Mouse (Mus musculus) embryo, embryonic 10.5 days (tissue): ENCODE measurements around the gene Usp51.
"Not testable (repeated sequence)": the region's sequence is repeated elsewhere in the genome, so short reads cannot be mapped to it uniquely, and the experiment has no call there.

Source experiments
- DNase-seq: peaks from one replicate; pipeline ENCODE4 v3.0.0-alpha.2; 2015; ENCODE audit warnings: low spot score

Usp51 gene

DNA sequence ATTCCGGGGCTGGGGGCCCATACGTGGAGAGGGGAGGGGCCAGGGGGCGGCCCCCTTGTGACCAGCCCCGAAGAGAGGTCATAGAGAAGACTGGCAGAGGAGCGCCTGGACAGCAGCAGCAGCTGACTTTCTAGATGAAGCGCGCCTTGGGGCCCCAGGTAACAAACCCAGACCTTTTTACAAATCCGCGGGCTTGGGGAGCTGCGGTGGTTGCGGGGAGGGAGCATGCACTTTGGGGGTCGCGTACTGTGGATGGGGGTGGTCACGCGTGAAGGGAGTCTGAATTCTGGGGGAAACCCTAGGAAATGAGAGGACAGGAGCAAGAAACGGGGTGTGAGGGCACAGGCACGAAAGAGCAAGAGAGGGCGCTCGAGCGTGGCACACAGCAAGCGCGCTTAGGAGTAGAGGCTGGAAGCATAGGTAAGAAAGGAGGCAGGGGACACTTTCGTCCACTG lies at the start of gene Usp51:
Usp51 (plus strand) TSS at position 83 of the 455 bp plus-strand sequence.
- DNase-seq, result peak; percentile 59

DNA sequence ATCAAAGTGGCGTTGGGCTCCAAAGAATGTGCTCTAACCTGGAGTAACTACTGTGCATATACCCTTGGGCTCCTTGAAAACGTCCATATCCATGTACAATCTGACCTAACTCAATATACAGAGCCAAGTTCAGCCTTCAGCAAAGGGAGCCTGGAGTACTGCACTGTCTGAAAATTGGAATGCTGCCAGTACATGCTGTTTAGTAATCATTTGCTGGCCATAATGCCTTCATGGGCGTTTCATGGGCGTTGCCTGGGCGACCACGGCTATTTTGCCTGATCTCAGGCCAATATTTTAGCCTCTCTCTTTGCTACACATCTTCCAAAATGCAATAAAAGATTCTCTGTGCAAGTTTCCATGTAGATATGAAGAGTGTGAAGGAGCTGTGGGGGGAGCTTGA lies 36.7 kb upstream of the Usp51 start:
- DNase-seq, result no peak

DNA sequence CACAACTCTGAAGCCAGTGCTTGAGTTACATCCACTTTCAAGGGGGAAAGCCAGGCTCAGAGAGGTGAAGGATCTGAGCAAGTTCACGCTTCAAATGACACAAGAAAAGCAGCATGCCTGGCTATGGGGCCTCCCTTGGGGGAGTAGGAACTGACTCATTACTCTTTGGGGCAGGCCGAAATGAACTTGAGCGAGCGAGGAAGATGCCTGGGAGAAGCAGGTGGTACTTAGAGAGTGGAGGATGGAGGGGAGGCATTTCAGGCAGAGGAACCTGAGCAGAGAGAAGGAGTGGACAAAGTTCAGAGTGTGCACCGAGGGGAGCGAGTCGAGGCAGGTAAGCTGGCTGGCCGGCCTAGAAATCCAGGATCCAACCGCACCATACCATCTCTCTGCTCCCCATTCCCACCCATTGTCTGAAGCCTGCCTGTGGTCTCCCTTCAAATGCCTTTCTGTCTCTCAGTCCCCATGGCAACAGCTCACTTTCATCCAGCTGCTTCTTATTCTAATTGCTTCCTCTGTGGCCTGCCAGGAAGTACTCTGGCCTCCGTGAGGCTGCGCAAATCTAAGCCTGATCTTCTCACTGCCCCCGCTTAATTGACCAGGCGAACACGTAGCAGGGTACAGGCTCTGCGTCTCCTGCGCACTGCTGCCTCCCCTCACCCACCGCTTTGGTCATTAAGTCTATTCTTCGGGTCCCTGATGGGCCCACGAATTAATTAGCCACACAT lies 32.6 kb upstream of the Usp51 start:
- DNase-seq, result not testable (repeated sequence)

DNA sequence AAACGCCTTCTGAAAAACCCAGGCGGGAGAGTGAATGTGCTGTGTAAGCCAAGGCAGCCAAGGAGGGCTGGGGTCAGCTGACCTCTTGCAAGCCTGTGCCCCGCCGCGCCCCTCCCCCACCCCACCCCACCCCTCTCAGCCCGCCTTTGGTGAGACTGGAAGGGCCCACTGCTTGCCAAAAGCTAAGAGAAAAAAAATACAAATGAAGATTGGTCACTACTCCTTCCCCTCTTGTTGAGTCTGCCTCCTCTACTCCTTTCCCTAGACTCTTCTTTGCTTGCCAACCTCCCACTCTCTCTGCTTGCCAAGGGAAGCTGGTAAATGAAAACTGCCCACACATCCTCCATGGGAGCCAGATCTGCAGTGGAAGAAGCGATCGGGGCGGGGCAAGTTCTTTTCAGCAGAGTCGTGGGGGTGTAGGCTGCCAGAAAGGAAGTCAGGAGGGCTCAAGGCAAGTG lies 32.0 kb upstream of the Usp51 start:
- peak; percentile 64 for DNase-seq

DNA sequence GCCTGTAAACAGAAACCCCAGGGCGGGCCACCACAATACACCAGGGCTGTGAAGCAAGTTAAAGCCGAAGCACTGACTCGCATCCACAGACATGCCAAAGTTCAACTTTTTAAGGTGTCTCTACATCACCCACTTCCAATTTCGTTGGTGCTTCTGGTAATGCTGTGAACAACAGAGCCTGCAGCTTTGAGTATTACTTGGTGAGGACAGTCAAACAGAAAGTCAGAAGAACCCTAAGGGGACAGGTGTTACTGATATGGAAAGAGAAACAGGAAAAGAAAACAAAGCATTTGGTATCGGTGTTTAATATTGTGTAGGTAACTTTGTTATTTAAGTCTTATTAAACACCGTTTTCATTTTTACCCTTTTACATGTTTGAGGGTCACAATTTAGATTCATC lies 29.7 kb upstream of the Usp51 start:
- DNase-seq, result no peak

DNA sequence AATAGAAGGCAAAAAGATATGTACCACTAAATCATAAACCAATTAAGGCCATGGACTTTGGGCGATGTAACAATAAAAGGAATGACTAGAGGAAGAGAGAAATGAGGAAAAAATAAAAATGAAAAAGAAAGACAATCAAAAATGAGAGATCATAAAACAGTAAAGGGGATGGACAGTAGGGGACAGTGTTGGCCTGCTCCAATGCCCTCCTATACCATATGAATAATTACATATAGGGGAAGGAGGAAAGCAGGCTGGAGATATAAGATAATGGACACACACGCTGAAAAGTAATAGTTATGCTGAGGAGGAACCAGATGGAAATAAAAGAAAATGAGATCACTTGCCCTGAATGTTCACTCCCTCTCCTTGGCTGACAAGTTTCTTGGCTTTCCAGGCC lies 21.3 kb upstream of the Usp51 start:
- no peak for DNase-seq

DNA sequence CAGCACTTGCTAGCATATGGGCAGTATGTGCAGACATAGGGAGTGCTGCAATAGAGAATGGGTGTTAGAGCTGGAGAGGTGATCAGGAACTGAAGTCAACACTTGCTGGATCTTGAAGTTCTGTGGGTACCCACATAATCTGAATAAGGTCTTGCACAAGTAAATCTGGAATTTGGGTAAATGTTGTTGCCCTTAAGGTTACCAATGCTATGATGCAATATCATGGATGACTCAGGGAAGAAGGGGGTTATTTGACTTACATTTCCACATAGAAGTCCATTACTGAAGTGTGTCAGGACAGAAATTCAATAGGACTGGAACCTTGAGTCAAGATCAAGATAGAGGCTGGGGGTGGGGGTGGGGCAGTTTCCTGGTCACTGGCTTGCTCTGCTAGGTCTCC lies 16.4 kb upstream of the Usp51 start:
- DNase-seq, result not testable (repeated sequence)

DNA sequence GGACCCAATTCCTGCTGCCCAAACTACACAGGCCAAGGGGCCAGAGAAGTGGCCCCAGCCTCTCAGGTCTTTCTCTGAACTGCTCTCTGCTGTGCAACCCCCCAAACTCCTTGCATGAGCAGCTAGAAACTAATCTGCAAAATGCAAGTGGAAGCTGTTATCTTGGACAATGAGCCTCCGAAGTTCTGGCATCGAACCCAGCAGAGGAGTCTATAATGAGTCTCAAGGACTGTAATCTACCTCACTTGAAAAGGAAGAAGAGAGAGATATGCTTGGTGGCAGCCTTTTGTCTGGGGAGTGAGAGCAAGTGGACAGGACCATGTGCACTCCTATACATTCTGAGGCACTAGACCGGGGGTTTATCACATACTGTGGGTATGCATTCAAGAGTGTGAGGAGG lies 10.2 kb upstream of the Usp51 start:
- DNase-seq, result not testable (repeated sequence)

DNA sequence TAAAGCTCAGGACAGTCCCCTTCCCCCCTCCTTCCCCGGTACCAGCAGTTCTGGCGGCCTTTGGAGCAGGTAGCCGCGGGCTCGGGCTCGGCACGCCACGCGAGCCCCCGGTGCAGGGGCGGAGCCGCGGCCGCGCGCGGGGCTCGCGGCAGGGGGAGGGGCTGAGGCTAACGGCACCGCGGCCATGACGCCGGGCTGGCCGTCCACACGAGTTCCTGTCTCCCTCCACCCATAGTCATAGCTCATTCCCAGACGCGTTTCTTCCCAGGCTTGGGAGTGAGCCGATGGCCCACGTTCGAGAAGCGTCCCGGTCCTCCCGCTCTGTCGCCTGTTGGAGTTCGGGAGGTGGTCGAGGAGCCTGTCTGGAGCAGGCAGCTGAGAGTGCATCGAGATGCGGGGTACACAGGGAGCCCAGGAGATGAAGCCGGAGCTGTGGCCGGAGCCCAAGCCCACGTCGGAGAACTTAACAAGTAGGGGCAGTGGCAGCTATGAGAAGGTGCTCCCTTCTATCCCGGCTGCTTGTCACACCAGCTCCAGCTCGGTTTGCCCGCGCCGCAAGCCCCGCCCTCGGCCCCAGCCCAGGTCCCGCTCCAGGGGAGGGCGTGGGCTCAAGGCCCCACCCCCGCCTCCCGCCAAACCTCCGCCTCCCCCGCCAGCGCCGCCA lies 884 bp downstream of the Usp51 start:
- DNase-seq, result peak; percentile 64

DNA sequence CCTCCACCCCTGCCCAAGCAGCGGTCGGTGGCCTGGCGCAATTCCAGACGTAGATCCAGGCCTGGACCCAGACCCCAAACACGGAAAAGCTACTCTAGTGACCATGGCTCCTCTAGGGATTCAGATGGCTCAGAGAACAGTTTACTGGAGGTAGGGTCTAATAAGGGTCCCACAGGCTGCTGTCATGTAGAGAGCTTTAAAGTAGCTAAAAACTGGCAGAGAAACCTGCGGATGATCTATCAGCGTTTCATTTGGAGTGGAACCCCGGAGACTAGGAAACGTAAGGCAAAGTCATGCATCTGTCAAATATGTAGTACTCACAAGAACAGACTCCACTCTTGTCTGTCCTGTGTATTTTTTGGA lies 1.4 kb downstream of the Usp51 start:
- no peak for DNase-seq

DNA sequence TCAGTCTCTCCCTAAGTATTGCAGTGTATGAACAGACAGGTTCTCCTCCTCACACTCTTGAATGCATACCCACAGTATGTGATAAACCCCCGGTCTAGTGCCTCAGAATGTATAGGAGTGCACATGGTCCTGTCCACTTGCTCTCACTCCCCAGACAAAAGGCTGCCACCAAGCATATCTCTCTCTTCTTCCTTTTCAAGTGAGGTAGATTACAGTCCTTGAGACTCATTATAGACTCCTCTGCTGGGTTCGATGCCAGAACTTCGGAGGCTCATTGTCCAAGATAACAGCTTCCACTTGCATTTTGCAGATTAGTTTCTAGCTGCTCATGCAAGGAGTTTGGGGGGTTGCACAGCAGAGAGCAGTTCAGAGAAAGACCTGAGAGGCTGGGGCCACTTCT lies 19.0 kb downstream of the Usp51 start:
- DNase-seq, result not testable (repeated sequence)

DNA sequence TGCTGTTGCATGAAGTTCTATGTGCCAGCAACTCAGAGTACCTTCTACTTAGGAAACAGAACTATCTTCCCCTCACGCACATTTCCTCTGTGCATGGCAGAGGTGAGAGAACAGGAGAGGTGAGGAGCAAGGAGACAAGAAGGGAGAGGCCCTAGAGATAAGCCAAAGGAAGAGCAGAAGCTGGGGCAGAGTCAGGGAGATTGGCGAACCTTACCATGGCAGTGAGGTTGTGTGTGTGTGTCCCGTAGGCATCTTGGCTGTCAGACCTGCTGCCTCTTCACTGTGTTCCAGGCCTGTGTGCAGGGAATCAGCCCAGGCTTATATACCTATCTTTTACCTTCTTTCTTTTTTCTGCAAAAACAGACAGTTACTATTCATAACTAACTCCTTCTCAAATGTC lies 19.4 kb downstream of the Usp51 start:
- DNase-seq, result not testable (repeated sequence)

DNA sequence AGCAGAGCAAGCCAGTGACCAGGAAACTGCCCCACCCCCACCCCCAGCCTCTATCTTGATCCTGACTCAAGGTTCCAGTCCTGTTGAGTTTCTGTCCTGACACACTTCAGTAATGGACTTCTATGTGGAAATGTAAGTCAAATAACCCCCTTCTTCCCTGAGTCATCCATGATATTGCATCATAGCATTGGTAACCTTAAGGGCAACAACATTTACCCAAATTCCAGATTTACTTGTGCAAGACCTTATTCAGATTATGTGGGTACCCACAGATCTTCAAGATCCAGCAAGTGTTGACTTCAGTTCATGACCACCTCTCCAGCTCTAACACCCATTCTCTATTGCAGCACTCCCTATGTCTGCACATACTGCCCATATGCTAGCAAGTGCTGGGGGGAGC lies 25.3 kb downstream of the Usp51 start:
- not testable (repeated sequence) for DNase-seq

DNA sequence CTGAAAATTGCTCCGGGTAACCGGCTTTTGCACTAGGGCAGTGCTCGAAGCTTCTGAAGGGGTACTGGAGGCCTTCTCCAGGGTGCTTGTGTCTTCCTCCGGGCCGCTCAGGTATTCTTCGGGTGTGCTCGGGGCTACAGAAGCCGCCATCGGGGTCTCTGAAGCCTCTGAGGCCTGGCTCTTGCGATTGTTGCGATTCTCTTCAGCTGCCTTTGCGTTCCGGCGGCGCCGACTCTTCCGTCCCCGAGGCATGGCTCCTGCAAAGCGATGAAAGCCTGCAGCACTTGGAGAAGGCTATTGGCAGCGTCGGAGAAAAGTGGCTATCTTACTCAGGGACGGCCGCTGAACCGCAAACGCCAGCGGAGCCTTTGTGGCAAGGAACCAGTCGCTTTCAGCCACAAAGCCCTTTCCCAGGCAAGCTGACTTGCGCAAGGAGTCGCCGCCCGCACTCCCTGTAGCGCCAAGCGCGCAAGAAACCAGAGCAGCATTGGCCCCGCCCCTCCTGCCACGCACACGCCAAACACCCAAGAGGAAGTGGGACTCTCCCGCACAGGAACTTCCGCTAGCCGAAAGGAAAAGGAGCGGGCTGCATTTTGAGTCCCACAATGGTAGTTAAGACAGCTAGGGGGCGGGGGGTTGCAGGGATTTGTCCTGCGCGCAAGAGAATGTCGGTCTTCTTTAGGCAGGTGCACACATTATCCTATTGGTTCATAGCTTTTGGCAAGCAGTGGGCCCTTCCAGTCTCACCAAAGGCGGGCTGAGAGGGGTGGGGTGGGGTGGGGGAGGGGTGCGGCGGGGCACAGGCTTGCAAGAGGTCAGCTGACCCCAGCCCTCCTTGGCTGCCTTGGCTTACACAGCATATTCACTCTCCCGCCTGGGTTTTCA lies 31.1 kb downstream of the Usp51 start, which contains the start of gene Mageh1:
Mageh1 (minus strand) TSS at position 489 of the 885 bp plus-strand sequence.
- peak; percentile 89 for DNase-seq

DNA sequence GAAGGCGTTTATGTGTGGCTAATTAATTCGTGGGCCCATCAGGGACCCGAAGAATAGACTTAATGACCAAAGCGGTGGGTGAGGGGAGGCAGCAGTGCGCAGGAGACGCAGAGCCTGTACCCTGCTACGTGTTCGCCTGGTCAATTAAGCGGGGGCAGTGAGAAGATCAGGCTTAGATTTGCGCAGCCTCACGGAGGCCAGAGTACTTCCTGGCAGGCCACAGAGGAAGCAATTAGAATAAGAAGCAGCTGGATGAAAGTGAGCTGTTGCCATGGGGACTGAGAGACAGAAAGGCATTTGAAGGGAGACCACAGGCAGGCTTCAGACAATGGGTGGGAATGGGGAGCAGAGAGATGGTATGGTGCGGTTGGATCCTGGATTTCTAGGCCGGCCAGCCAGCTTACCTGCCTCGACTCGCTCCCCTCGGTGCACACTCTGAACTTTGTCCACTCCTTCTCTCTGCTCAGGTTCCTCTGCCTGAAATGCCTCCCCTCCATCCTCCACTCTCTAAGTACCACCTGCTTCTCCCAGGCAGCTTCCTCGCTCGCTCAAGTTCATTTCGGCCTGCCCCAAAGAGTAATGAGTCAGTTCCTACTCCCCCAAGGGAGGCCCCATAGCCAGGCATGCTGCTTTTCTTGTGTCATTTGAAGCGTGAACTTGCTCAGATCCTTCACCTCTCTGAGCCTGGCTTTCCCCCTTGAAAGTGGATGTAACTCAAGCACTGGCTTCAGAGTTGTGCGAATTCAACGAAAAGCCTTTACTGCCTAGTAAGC lies 31.9 kb downstream of the Usp51 start:
- DNase-seq, result not testable (repeated sequence)
